Mouse (Mus musculus) myocyte (in vitro differentiated cells): ENCODE measurements around the gene Atrnl1.

ENCODE experiments used
- E2F4 ChIP-seq: IDR thresholded peaks from one replicate; pipeline ENCODE4 v1.6.1; 2011; ENCODE audit warnings: mild to moderate bottlenecking, control low read depth, moderate library complexity; ENCODE audit not compliant: insufficient read depth
- MYOG ChIP-seq, 3 experiments: IDR thresholded peaks; one replicate each; pipeline ENCODE4 v1.6.1; 2011; ENCODE audit warnings: control low read depth in 2 of 3, low read depth in 2 of 3, mild to moderate bottlenecking in 2 of 3; ENCODE audit not compliant: insufficient read length in 2 of 3, control insufficient read depth in 1 of 3, insufficient read depth in 1 of 3
- POLR2A ChIP-seq: IDR thresholded peaks from one replicate; pipeline ENCODE4 v1.6.1; 2011; ENCODE audit warnings: low read depth, mild to moderate bottlenecking, control low read depth, moderate library complexity; ENCODE audit not compliant: insufficient read length
- POLR2AphosphoS2 ChIP-seq: IDR thresholded peaks from one replicate; pipeline ENCODE4 v1.6.1; 2011; ENCODE audit warnings: low read depth, control low read depth; ENCODE audit not compliant: insufficient read length
- SRF ChIP-seq: IDR thresholded peaks from one replicate; pipeline ENCODE4 v1.6.1; 2011; ENCODE audit warnings: low read depth; ENCODE audit not compliant: control insufficient read depth, insufficient read length
- TCF12 ChIP-seq: IDR thresholded peaks from one replicate; pipeline ENCODE4 v1.6.1; 2011; ENCODE audit warnings: mild to moderate bottlenecking, control low read depth; ENCODE audit not compliant: poor library complexity, insufficient read depth, severe bottlenecking
- TCF3 ChIP-seq: IDR thresholded peaks from one replicate; pipeline ENCODE4 v1.6.1; 2011; ENCODE audit warnings: low read depth, control low read depth; ENCODE audit not compliant: insufficient read length
- USF1 ChIP-seq: IDR thresholded peaks from one replicate; pipeline ENCODE4 v1.6.1; 2011; ENCODE audit warnings: low read depth, mild to moderate bottlenecking, control low read depth, moderate library complexity

DNA sequence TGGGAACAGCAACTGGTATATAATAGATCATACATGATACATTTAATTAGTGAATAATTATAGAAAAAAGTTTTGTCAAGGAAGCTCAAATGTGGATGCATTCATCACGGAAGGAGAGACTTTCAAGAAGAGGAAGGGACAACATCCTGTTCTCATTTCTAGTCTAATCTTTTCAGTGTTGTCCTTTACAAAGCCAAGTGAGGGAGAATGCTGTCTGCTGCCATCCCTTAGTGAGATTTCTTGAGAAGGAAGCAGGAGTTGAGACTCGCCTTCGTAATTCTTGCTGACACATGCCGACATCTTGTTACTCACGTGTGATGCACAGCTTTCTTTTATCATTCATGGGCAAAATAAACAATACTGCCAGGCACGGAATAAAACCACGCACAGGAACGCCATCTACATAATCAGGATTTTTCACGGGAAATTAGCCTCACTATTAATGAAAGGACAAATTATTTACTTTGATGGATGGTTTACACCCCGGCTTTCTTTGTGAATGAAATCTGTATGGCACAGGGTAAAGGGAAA is 316.2 kb downstream of the Atrnl1 start:
- no peak for TF ChIP-seq POLR2AphosphoS2
- no peak for TF ChIP-seq USF1
- no peak for TF ChIP-seq POLR2A
- TF ChIP-seq TCF12, result no peak
- TF ChIP-seq E2F4, result no peak
- TF ChIP-seq SRF, result no peak
- no peak for TF ChIP-seq MYOG (IDR thresholded peaks at IDR 0.05; ENCODE audit: control insufficient read depth in 1 of 3, insufficient read depth in 1 of 3, insufficient read length in 2 of 3, low read depth in 2 of 3)
- no peak for TF ChIP-seq TCF3
